Comparison of ENCODE assay signal across 8 mouse cellular contexts in genomic region chr6:50262310-50262709, GRCm38 (mm10). TPM values are rescaled to one million over a fixed set of nuclear protein-coding genes. Genes with fewer than 3 reads are reported as not detected.
DNase-seq lines count a peak whose midpoint lies in the region; ATAC-seq and TF ChIP-seq lines count a peak whose summit lies in the region.

No protein-coding gene starts in this region.

- WGBS in forebrain, embryonic 15.5 days: 26% methylated on average over 7 of the region's 7 CpGs
- 30% methylated on average over 7 of the region's 7 CpGs for WGBS in liver, postnatal 0 days (ENCODE audit: insufficient replicate concordance)

- intact Hi-C loops in gastrocnemius, adult 2 months (cut with DNase I): no loop called here

- H3K9ac ChIP-seq in CH12.LX (ENCODE audit: insufficient read depth, low read depth): 0 out of 2 replicates have a peak overlapping the region, but pooled peaks have one; percentile 1
- peak overlapping the region; percentile 80; the same call in 1 of the 2 replicates for H3K9ac ChIP-seq in forebrain, embryonic 15.5 days (replicated peaks)
- H3K9ac ChIP-seq in liver, postnatal 0 days (replicated peaks): no peak overlapping the region

- peaks cover 0 to 2% of the 10 kb centered on the region in 2 experiments; a peak in 1 of 4 replicates for H3K4me1 ChIP-seq in CH12.LX (ENCODE audit: control insufficient read depth in 1 of 2, insufficient read depth in 2 of 2)
- peaks cover 14% of the 10 kb centered on the region for H3K4me1 ChIP-seq in forebrain, embryonic 15.5 days
- H3K4me1 ChIP-seq in liver, postnatal 0 days (ENCODE audit: insufficient read depth): peaks cover 8% of the 10 kb centered on the region; the same call in 1 of the 2 replicates

- TF ChIP-seq POLR2A in CH12.LX (IDR thresholded peaks at IDR 0.05; ENCODE audit: low read depth, low read length): no peak

- H3K9me3 ChIP-seq in CH12.LX (replicated peaks; ENCODE audit: low read length): no peaks in the 10 kb centered on the region
- H3K9me3 ChIP-seq in forebrain, embryonic 15.5 days: no peaks in the 10 kb centered on the region
- H3K9me3 ChIP-seq in liver, postnatal 0 days (ENCODE audit: low read length): no peaks in the 10 kb centered on the region

- no peaks in the 10 kb centered on the region for H3K36me3 ChIP-seq in CH12.LX (replicated peaks in 1 of 2; ENCODE audit: control insufficient read depth in 1 of 2, insufficient read depth in 1 of 2, low read length in 1 of 2)
- H3K36me3 ChIP-seq in forebrain, embryonic 15.5 days: no peaks in the 10 kb centered on the region
- no peaks in the 10 kb centered on the region for H3K36me3 ChIP-seq in liver, postnatal 0 days (replicated peaks; ENCODE audit: insufficient read depth, low read length)

- ATAC-seq in forebrain, embryonic 15.5 days (replicated peaks): peak; percentile 27
- no peak for ATAC-seq in liver, postnatal 0 days
- no peak for ATAC-seq in activated CD4-positive, CD25-positive, alpha-beta regulatory T cell, adult 4 months

- H3K27me3 ChIP-seq in CH12.LX (replicated peaks): peaks cover 17% of the 10 kb centered on the region
- H3K27me3 ChIP-seq in forebrain, embryonic 15.5 days: no peaks in the 10 kb centered on the region
- no peaks in the 10 kb centered on the region for H3K27me3 ChIP-seq in liver, postnatal 0 days (ENCODE audit: insufficient read depth, low read length)

- peak overlapping the region; percentile 71 for H3K4me3 ChIP-seq in gastrocnemius, adult 2 months
- H3K4me3 ChIP-seq in CH12.LX (replicated peaks in 1 of 3; ENCODE audit: low read depth in 2 of 3, low read length in 2 of 3, poor library complexity in 1 of 3): peak overlapping the region in 1 of 3 experiments; percentile 35
- peak overlapping the region; percentile 60 for H3K4me3 ChIP-seq in forebrain, embryonic 15.5 days
- H3K4me3 ChIP-seq in liver, postnatal 0 days (ENCODE audit: low read depth, low read length): peak overlapping the region; percentile 50; the same call in 1 of the 2 replicates

- no peaks in the 10 kb centered on the region for H3K79me2 ChIP-seq in CH12.LX (replicated peaks; ENCODE audit: control insufficient read depth, extremely low read depth, insufficient read depth, poor library complexity, severe bottlenecking)

- TF ChIP-seq CTCF in gastrocnemius, adult 2 months (IDR thresholded peaks at IDR 0.05): no peak
- TF ChIP-seq CTCF in CH12.LX (conservative IDR thresholded peaks at IDR 0.05 in 1 of 2, IDR thresholded peaks at IDR 0.05 in 1 of 2; ENCODE audit: low read depth in 2 of 2, low read length in 2 of 2): no peak
- TF ChIP-seq CTCF in liver, postnatal 0 days (IDR thresholded peaks at IDR 0.05; ENCODE audit: low read depth): no peak

- no peak for TF ChIP-seq RAD21 in CH12.LX (IDR thresholded peaks at IDR 0.05; ENCODE audit: low read depth, low read length)

- peak overlapping the region; percentile 66 for H3K4me2 ChIP-seq in CH12.LX (ENCODE audit: insufficient read depth, low read depth, poor library complexity, severe bottlenecking)
- H3K4me2 ChIP-seq in forebrain, embryonic 15.5 days (replicated peaks): peak overlapping the region; percentile 71
- peak overlapping the region; percentile 78 for H3K4me2 ChIP-seq in liver, postnatal 0 days (ENCODE audit: low read depth, low read length)

- DNase-seq in gastrocnemius, adult 2 months: no peak
- DNase-seq in gastrocnemius, adult 8-10 months (ENCODE audit: low spot score in 2 of 2): no peak
- no peak for DNase-seq in CH12.LX (ENCODE audit: extremely low read depth)
- DNase-seq in liver, postnatal 0 days: no peak
- DNase-seq in ovary, postnatal 14 days (ENCODE audit: low spot score): no peak
- DNase-seq in urinary bladder, postnatal 25 days (ENCODE audit: low spot score): no peak

- no peak for TF ChIP-seq EP300 in CH12.LX (IDR thresholded peaks at IDR 0.05; ENCODE audit: low read length)
- TF ChIP-seq EP300 in liver, postnatal 0 days (IDR thresholded peaks at IDR 0.05; ENCODE audit: low read depth): no peak

- dilution Hi-C loops in CH12.LX (cut with MboI; ENCODE audit: extremely low pct_ligation_motif_present, extremely low pct_unique_long_range_greater_than_20kb, low sequenced_read_pairs): no loop called here

- in situ Hi-C loops in CH12.LX (cut with MboI; ENCODE audit: low pct_ligation_motif_present, low pct_unique_long_range_greater_than_20kb, low sequenced_read_pairs): no loop called here

- H3K27ac ChIP-seq in gastrocnemius, adult 2 months: peak overlapping the region; percentile 74; the same call in 1 of the 2 replicates
- H3K27ac ChIP-seq in CH12.LX (ENCODE audit: insufficient read depth, low read depth): no peak overlapping the region
- H3K27ac ChIP-seq in forebrain, embryonic 15.5 days (replicated peaks): no peak overlapping the region
- H3K27ac ChIP-seq in liver, postnatal 0 days (ENCODE audit: low read depth): peak overlapping the region; percentile 44; the same call in 1 of the 2 replicates

TF ChIP-seq in CH12.LX, 34 proteins besides CTCF, POLR2A, EP300 and RAD21:
- TF ChIP-seq UBTF (IDR thresholded peaks at IDR 0.05; ENCODE audit: low read depth, low read length) (no peak), ZNF384 (IDR thresholded peaks at IDR 0.05; ENCODE audit: low read depth, low read length) (no peak), SIN3A (IDR thresholded peaks at IDR 0.05; ENCODE audit: low read length) (no peak), SMC3 (IDR thresholded peaks at IDR 0.05; ENCODE audit: low read depth, low read length) (no peak), GABPA (IDR thresholded peaks at IDR 0.05; ENCODE audit: insufficient replicate concordance, low read depth, low read length) (no peak), HCFC1 (IDR thresholded peaks at IDR 0.05; ENCODE audit: low read depth, low read length) (no peak), PAX5 (IDR thresholded peaks at IDR 0.05; ENCODE audit: low read length) (no peak), ZMIZ1 (IDR thresholded peaks at IDR 0.05; ENCODE audit: low read depth, low read length) (no peak), RCOR1 (conservative IDR thresholded peaks at IDR 0.05; ENCODE audit: low read depth, low read length) (no peak), TBP (conservative IDR thresholded peaks at IDR 0.05; ENCODE audit: low read depth, low read length) (no peak), NRF1 (IDR thresholded peaks at IDR 0.05; ENCODE audit: low read depth, low read length) (no peak)
TF ChIP-seq in CH12.LX: peak in this region for 0.

RNA-seq across cellular contexts. Expression of gene Gsdme, which starts 1.4 kb away (rescaled TPM):
- total RNA-seq in gastrocnemius, adult 2 months (2021): under 1 TPM; 0.26 to 0.70 TPM
- under 1 TPM; 0.31 to 0.48 (median 0.37) TPM for total RNA-seq in gastrocnemius, adult 8-10 months (2022)
- 0.29 and 0.38 TPM in 2 replicates for total RNA-seq in CH12.LX (2012; rRNA removed)
- total RNA-seq in CH12.LX (2014; rRNA removed): not detected in 2 replicates
- polyA plus RNA-seq in CH12.LX (2012; ENCODE audit: insufficient read length, low read depth): 1.8 and 2.0 TPM in 2 replicates
- 77.2 and 82.7 TPM in 2 replicates for polyA plus RNA-seq in forebrain, embryonic 15.5 days (2015; fragmentation: Nextera tagmentation; extraction: Ambion mirVana)
- 15.7 and 18.1 TPM in 2 replicates for polyA plus RNA-seq in liver, postnatal 0 days (2015; fragmentation: Nextera tagmentation; extraction: Ambion mirVana)
- 10 to 100 TPM; 16.9 to 17.6 TPM for polyA plus RNA-seq in activated CD4-positive, CD25-positive, alpha-beta regulatory T cell, adult 4 months (2017; shearing (Covaris generic))

Comparison
In these comparisons a context has a peak if more than half of its experiments do, and no peak if none do; other contexts are left out.
1. H3K27ac ChIP-seq: peak in gastrocnemius, adult 2 months (single experiment) and liver, postnatal 0 days (single experiment); none in CH12.LX (single experiment) and forebrain, embryonic 15.5 days (single experiment).
2. Peak in every context shown above with its lines, with median percentiles within 50 percentile points of each other: H3K4me2 ChIP-seq.